Mouse (Mus musculus) testis, adult 10 weeks (tissue): ENCODE data around the gene Apol6. TPM values are rescaled to one million over a fixed set of nuclear protein-coding genes. Genes with fewer than 3 reads are reported as not detected.

Source experiments
- polyA plus RNA-seq: library from polyadenylated mRNA; stranded (reverse); fragments of 350-450 nt; fragmentation: Illumina TruSeq; extraction: RNeasy Lipid Tissue Mini Kit (QIAGEN cat#74804); gene quantifications from one replicate; pipeline ENCODE4 v1.2.3, GENCODE M21; 2014; ENCODE audit warnings: low read depth, low replicate concordance

The Apol6 gene
- 0.83 TPM for polyA plus RNA-seq

GRCm38 (mm10) chr15:77044597-77045320, at the start of gene Apol6:
TSS of gene Apol6 (plus strand) at chr15:77044729.

GRCm38 (mm10) chr15:77050570-77050969, 6.0 kb downstream of the Apol6 start, which contains the start of gene Mb:
TSS of gene Mb (minus strand) at chr15:77050670.

Other genes starting within 250 kb of the Apol6 start
- 9.6 TPM for gene Zfp251, start 173.3 kb upstream of the Apol6 start, polyA plus RNA-seq
- 1.7 TPM for gene Zfp7, start 165.5 kb upstream of the Apol6 start, polyA plus RNA-seq
- gene Gm49527, start 165.4 kb upstream of the Apol6 start, polyA plus RNA-seq = not detected
- 0.18 TPM for gene Zfp647, start 119.3 kb upstream of the Apol6 start, polyA plus RNA-seq
- 2.1 TPM for gene 1110038F14Rik, start 96.2 kb upstream of the Apol6 start, polyA plus RNA-seq
- gene Mb, start 5.9 kb downstream of the Apol6 start, polyA plus RNA-seq = not detected